In genomic region chr10:23963444-23963843, GRCm38 (mm10) we compare ENCODE assay signal across 23 mouse cellular contexts. TPM values are rescaled to one million over a fixed set of nuclear protein-coding genes. Genes with fewer than 3 reads are reported as not detected.
DNase-seq lines count a peak whose midpoint lies in the region; ATAC-seq and TF ChIP-seq lines count a peak whose summit lies in the region.
"Had no signal": no experiment of that assay in that cellular context is flagged by ENCODE, and none has a peak within 500 bp of the region (broad histone marks: within the 10 kb centered on the region; RNA-seq: fewer than 3 reads in every experiment).

No protein-coding gene starts in this region.

- DNase-seq in cerebellum, postnatal 14 days: peak; percentile 75 to 79
- no peak for DNase-seq in cerebellum, adult 8-10 months
- no peak for DNase-seq in heart, postnatal 36 days
- DNase-seq in limb, embryonic 14.5 days (ENCODE audit: low spot score): peak; percentile 9
- no peak for DNase-seq in limb, embryonic 10.5 days (ENCODE audit: low spot score)
- DNase-seq in heart, postnatal 0 days (ENCODE audit: low spot score): peak; percentile 39
- DNase-seq in right cerebral cortex, adult 2 months (ENCODE audit: low spot score in 2 of 2): no peak
- DNase-seq: adrenal gland, postnatal 25 days; gastrocnemius, postnatal 10 days; right cerebral cortex, adult 18-20 months had no signal

- no peak for TF ChIP-seq CTCF in heart, postnatal 0 days (IDR thresholded peaks at IDR 0.05; ENCODE audit: low read depth)

- H3K27me3 ChIP-seq in heart, embryonic 13.5 days (replicated peaks): no peaks in the 10 kb centered on the region
- H3K27me3 ChIP-seq in limb, embryonic 14.5 days (ENCODE audit: control insufficient read depth, insufficient read depth, low read length): no peaks in the 10 kb centered on the region
- H3K27me3 ChIP-seq in limb, embryonic 10.5 days (ENCODE audit: low read depth, poor library complexity, severe bottlenecking): no peaks in the 10 kb centered on the region
- no peaks in the 10 kb centered on the region for H3K27me3 ChIP-seq in heart, postnatal 0 days (ENCODE audit: control insufficient read depth, insufficient read depth, low read length)
- H3K27me3 ChIP-seq: CH12.LX; embryonic facial prominence, embryonic 15.5 days; liver, embryonic 12.5 days; neural tube, embryonic 15.5 days had no signal

- H3K9ac ChIP-seq in heart, embryonic 13.5 days: no peak overlapping the region
- no peak overlapping the region for H3K9ac ChIP-seq in limb, embryonic 14.5 days (ENCODE audit: low read depth, low read length, severe bottlenecking)
- no peak overlapping the region for H3K9ac ChIP-seq in heart, postnatal 0 days (replicated peaks; ENCODE audit: low read depth, low read length)
- H3K9ac ChIP-seq: embryonic facial prominence, embryonic 15.5 days; liver, embryonic 12.5 days; neural tube, embryonic 15.5 days had no signal

- H3K4me1 ChIP-seq in heart, embryonic 13.5 days: peaks cover 9% of the 10 kb centered on the region; the same call in 1 of the 2 replicates
- no peaks in the 10 kb centered on the region for H3K4me1 ChIP-seq in limb, embryonic 14.5 days (ENCODE audit: control insufficient read depth, insufficient read depth, low read length)
- H3K4me1 ChIP-seq in limb, embryonic 10.5 days: no peaks in the 10 kb centered on the region
- H3K4me1 ChIP-seq in heart, postnatal 0 days (ENCODE audit: control insufficient read depth, insufficient read depth): no peaks in the 10 kb centered on the region
- H3K4me1 ChIP-seq: embryonic facial prominence, embryonic 15.5 days; liver, embryonic 12.5 days; neural tube, embryonic 15.5 days had no signal

- H3K4me2 ChIP-seq in heart, embryonic 13.5 days: no peak overlapping the region
- no peak overlapping the region for H3K4me2 ChIP-seq in limb, embryonic 14.5 days (replicated peaks; ENCODE audit: low read depth, low read length, severe bottlenecking)
- H3K4me2 ChIP-seq in heart, postnatal 0 days (ENCODE audit: low read depth, low read length): no peak overlapping the region
- H3K4me2 ChIP-seq: embryonic facial prominence, embryonic 15.5 days; liver, embryonic 12.5 days; neural tube, embryonic 15.5 days had no signal

- 34% methylated on average over 3 of the region's 3 CpGs for WGBS in heart, embryonic 13.5 days
- WGBS in limb, embryonic 14.5 days: 28% methylated on average over 3 of the region's 3 CpGs
- WGBS in limb, embryonic 10.5 days: 76% methylated on average over 3 of the region's 3 CpGs
- 43% methylated on average over 3 of the region's 3 CpGs for WGBS in heart, postnatal 0 days

- peak overlapping the region; percentile 59; the same call in 1 of the 2 replicates for H3K27ac ChIP-seq in heart, embryonic 13.5 days (replicated peaks)
- no peak overlapping the region for H3K27ac ChIP-seq in limb, embryonic 14.5 days (replicated peaks; ENCODE audit: low read depth, low read length)
- no peak overlapping the region for H3K27ac ChIP-seq in limb, embryonic 10.5 days
- H3K27ac ChIP-seq in heart, postnatal 0 days (ENCODE audit: low read depth): no peak overlapping the region
- H3K27ac ChIP-seq: embryonic facial prominence, embryonic 15.5 days; liver, embryonic 12.5 days; neural tube, embryonic 15.5 days had no signal

- intact Hi-C loops in heart, postnatal 36 days (cut with DNase I): no loop called here

- no peak for TF ChIP-seq POLR2A in limb, embryonic 14.5 days (IDR thresholded peaks at IDR 0.05; ENCODE audit: borderline replicate concordance, extremely low read depth, insufficient read depth, insufficient read length)

- no peaks in the 10 kb centered on the region for H3K36me3 ChIP-seq in heart, embryonic 13.5 days
- H3K36me3 ChIP-seq in limb, embryonic 14.5 days (ENCODE audit: control insufficient read depth, insufficient read depth, low read length): no peaks in the 10 kb centered on the region
- H3K36me3 ChIP-seq in limb, embryonic 10.5 days: no peaks in the 10 kb centered on the region
- H3K36me3 ChIP-seq in heart, postnatal 0 days (replicated peaks; ENCODE audit: control insufficient read depth, insufficient read depth, low read length): no peaks in the 10 kb centered on the region
- H3K36me3 ChIP-seq: embryonic facial prominence, embryonic 15.5 days; liver, embryonic 12.5 days; neural tube, embryonic 15.5 days had no signal

- H3K9me3 ChIP-seq in heart, embryonic 13.5 days: no peaks in the 10 kb centered on the region
- H3K9me3 ChIP-seq in limb, embryonic 14.5 days (ENCODE audit: control insufficient read depth, low read length): no peaks in the 10 kb centered on the region
- no peaks in the 10 kb centered on the region for H3K9me3 ChIP-seq in limb, embryonic 10.5 days (replicated peaks)
- 0 out of 2 replicates have a peak, but pooled peaks cover 3% of the 10 kb centered on the region for H3K9me3 ChIP-seq in heart, postnatal 0 days (replicated peaks; ENCODE audit: control insufficient read depth, low read length)
- H3K9me3 ChIP-seq: embryonic facial prominence, embryonic 15.5 days; liver, embryonic 12.5 days; neural tube, embryonic 15.5 days had no signal

- no peak overlapping the region for H3K4me3 ChIP-seq in heart, embryonic 13.5 days
- H3K4me3 ChIP-seq in limb, embryonic 14.5 days (replicated peaks; ENCODE audit: low read length): no peak overlapping the region
- H3K4me3 ChIP-seq in limb, embryonic 10.5 days: no peak overlapping the region
- H3K4me3 ChIP-seq in heart, postnatal 0 days (ENCODE audit: low read depth, low read length): no peak overlapping the region
- H3K4me3 ChIP-seq: embryonic facial prominence, embryonic 15.5 days; liver, embryonic 12.5 days; neural tube, embryonic 15.5 days had no signal

- TF ChIP-seq EP300 in heart, postnatal 0 days (IDR thresholded peaks at IDR 0.05; ENCODE audit: low read depth): no peak

- no peak for ATAC-seq in heart, embryonic 13.5 days (ENCODE audit: extremely low read depth, insufficient number of reproducible peaks, low FRiP score, low TSS enrichment)
- ATAC-seq in limb, embryonic 14.5 days (ENCODE audit: low FRiP score, low read depth): no peak
- ATAC-seq in heart, postnatal 0 days (ENCODE audit: insufficient read depth, low read depth): no peak
- ATAC-seq: inflammation-experienced regulatory T-cells, adult 6 months; liver, embryonic 12.5 days; lung, postnatal 0 days had no signal

RNA-seq across cellular contexts. Expression of gene Taar4, which starts 3.1 kb away (rescaled TPM):
- polyA plus RNA-seq in heart, embryonic 13.5 days (2015; fragmentation: Nextera tagmentation; extraction: Ambion mirVana): not detected in 2 replicates
- total RNA-seq in heart, postnatal 36 days (2021): not detected
- polyA plus RNA-seq in limb, embryonic 14.5 days (2012; rRNA removed): 0.06 TPM in 1 of 2 replicates, not detected in the other
- not detected in 2 replicates for polyA plus RNA-seq in limb, embryonic 14.5 days (2014; fragmentation: Nextera tagmentation; extraction: Ambion mirVana)
- not detected in 2 replicates for polyA plus RNA-seq in limb, embryonic 10.5 days (2016; fragmentation: Nextera tagmentation; extraction: Ambion mirVana)
- total RNA-seq in heart, postnatal 0 days (2014; rRNA removed; ENCODE audit: low replicate concordance): not detected in 2 replicates
- polyA plus RNA-seq in heart, postnatal 0 days (2015; fragmentation: Nextera tagmentation; extraction: Ambion mirVana): not detected in 2 replicates
- total RNA-seq: adrenal gland, postnatal 25 days; CH12.LX; gastrocnemius, postnatal 10 days; hematopoietic stem cell, adult 5-6 weeks; layer of hippocampus, postnatal 14 days; left cerebral cortex, postnatal 25 days; megakaryocyte-erythroid progenitor cell, adult 5-6 weeks had no signal
- polyA plus RNA-seq: embryonic facial prominence, embryonic 15.5 days; inflammation-experienced regulatory T-cells, adult 6 months; liver, embryonic 12.5 days; lung, postnatal 0 days; neural tube, embryonic 15.5 days; spleen, adult 2 months; stomach, embryonic 16.5 days had no signal

RNA-seq across cellular contexts. Expression of gene Taar5, which starts 7.1 kb away (rescaled TPM):
- not detected in 2 replicates for polyA plus RNA-seq in heart, embryonic 13.5 days (2015; fragmentation: Nextera tagmentation; extraction: Ambion mirVana)
- not detected for total RNA-seq in heart, postnatal 36 days (2021)
- polyA plus RNA-seq in limb, embryonic 14.5 days (2012; rRNA removed): 0.13 and 0.20 TPM in 2 replicates
- not detected in 2 replicates for polyA plus RNA-seq in limb, embryonic 14.5 days (2014; fragmentation: Nextera tagmentation; extraction: Ambion mirVana)
- polyA plus RNA-seq in limb, embryonic 10.5 days (2016; fragmentation: Nextera tagmentation; extraction: Ambion mirVana): not detected in 2 replicates
- not detected in 2 replicates for total RNA-seq in heart, postnatal 0 days (2014; rRNA removed; ENCODE audit: low replicate concordance)
- not detected in 2 replicates for polyA plus RNA-seq in heart, postnatal 0 days (2015; fragmentation: Nextera tagmentation; extraction: Ambion mirVana)
- total RNA-seq: adrenal gland, postnatal 25 days; CH12.LX; gastrocnemius, postnatal 10 days; hematopoietic stem cell, adult 5-6 weeks; layer of hippocampus, postnatal 14 days; left cerebral cortex, postnatal 25 days; megakaryocyte-erythroid progenitor cell, adult 5-6 weeks had no signal
- polyA plus RNA-seq: embryonic facial prominence, embryonic 15.5 days; inflammation-experienced regulatory T-cells, adult 6 months; liver, embryonic 12.5 days; lung, postnatal 0 days; neural tube, embryonic 15.5 days; spleen, adult 2 months; stomach, embryonic 16.5 days had no signal

RNA-seq across cellular contexts. Expression of gene Taar3, which starts 14.1 kb away (rescaled TPM):
- not detected in 2 replicates for polyA plus RNA-seq in heart, embryonic 13.5 days (2015; fragmentation: Nextera tagmentation; extraction: Ambion mirVana)
- not detected for total RNA-seq in heart, postnatal 36 days (2021)
- not detected in 2 replicates for polyA plus RNA-seq in limb, embryonic 14.5 days (2012; rRNA removed)
- not detected in 2 replicates for polyA plus RNA-seq in limb, embryonic 14.5 days (2014; fragmentation: Nextera tagmentation; extraction: Ambion mirVana)
- not detected in 2 replicates for polyA plus RNA-seq in limb, embryonic 10.5 days (2016; fragmentation: Nextera tagmentation; extraction: Ambion mirVana)
- not detected in 2 replicates for total RNA-seq in heart, postnatal 0 days (2014; rRNA removed; ENCODE audit: low replicate concordance)
- not detected in 2 replicates for polyA plus RNA-seq in heart, postnatal 0 days (2015; fragmentation: Nextera tagmentation; extraction: Ambion mirVana)
- total RNA-seq: adrenal gland, postnatal 25 days; CH12.LX; gastrocnemius, postnatal 10 days; hematopoietic stem cell, adult 5-6 weeks; layer of hippocampus, postnatal 14 days; left cerebral cortex, postnatal 25 days; megakaryocyte-erythroid progenitor cell, adult 5-6 weeks had no signal
- polyA plus RNA-seq: embryonic facial prominence, embryonic 15.5 days; inflammation-experienced regulatory T-cells, adult 6 months; liver, embryonic 12.5 days; lung, postnatal 0 days; neural tube, embryonic 15.5 days; spleen, adult 2 months; stomach, embryonic 16.5 days had no signal

RNA-seq across cellular contexts. Expression of gene Taar6, which starts 22.0 kb away (rescaled TPM):
- not detected in 2 replicates for polyA plus RNA-seq in heart, embryonic 13.5 days (2015; fragmentation: Nextera tagmentation; extraction: Ambion mirVana)
- not detected for total RNA-seq in heart, postnatal 36 days (2021)
- polyA plus RNA-seq in limb, embryonic 14.5 days (2012; rRNA removed): not detected in 2 replicates
- polyA plus RNA-seq in limb, embryonic 14.5 days (2014; fragmentation: Nextera tagmentation; extraction: Ambion mirVana): not detected in 2 replicates
- not detected in 2 replicates for polyA plus RNA-seq in limb, embryonic 10.5 days (2016; fragmentation: Nextera tagmentation; extraction: Ambion mirVana)
- total RNA-seq in heart, postnatal 0 days (2014; rRNA removed; ENCODE audit: low replicate concordance): not detected in 2 replicates
- not detected in 2 replicates for polyA plus RNA-seq in heart, postnatal 0 days (2015; fragmentation: Nextera tagmentation; extraction: Ambion mirVana)
- total RNA-seq: adrenal gland, postnatal 25 days; CH12.LX; gastrocnemius, postnatal 10 days; hematopoietic stem cell, adult 5-6 weeks; layer of hippocampus, postnatal 14 days; left cerebral cortex, postnatal 25 days; megakaryocyte-erythroid progenitor cell, adult 5-6 weeks had no signal
- polyA plus RNA-seq: embryonic facial prominence, embryonic 15.5 days; inflammation-experienced regulatory T-cells, adult 6 months; liver, embryonic 12.5 days; lung, postnatal 0 days; neural tube, embryonic 15.5 days; spleen, adult 2 months; stomach, embryonic 16.5 days had no signal

RNA-seq across cellular contexts. Expression of gene Taar2, which starts 25.1 kb away (rescaled TPM):
- not detected in 2 replicates for polyA plus RNA-seq in heart, embryonic 13.5 days (2015; fragmentation: Nextera tagmentation; extraction: Ambion mirVana)
- total RNA-seq in heart, postnatal 36 days (2021): not detected
- not detected in 2 replicates for polyA plus RNA-seq in limb, embryonic 14.5 days (2012; rRNA removed)
- not detected in 2 replicates for polyA plus RNA-seq in limb, embryonic 14.5 days (2014; fragmentation: Nextera tagmentation; extraction: Ambion mirVana)
- polyA plus RNA-seq in limb, embryonic 10.5 days (2016; fragmentation: Nextera tagmentation; extraction: Ambion mirVana): not detected in 2 replicates
- total RNA-seq in heart, postnatal 0 days (2014; rRNA removed; ENCODE audit: low replicate concordance): not detected in 2 replicates
- not detected in 2 replicates for polyA plus RNA-seq in heart, postnatal 0 days (2015; fragmentation: Nextera tagmentation; extraction: Ambion mirVana)
- total RNA-seq: adrenal gland, postnatal 25 days; CH12.LX; gastrocnemius, postnatal 10 days; hematopoietic stem cell, adult 5-6 weeks; layer of hippocampus, postnatal 14 days; left cerebral cortex, postnatal 25 days; megakaryocyte-erythroid progenitor cell, adult 5-6 weeks had no signal
- polyA plus RNA-seq: inflammation-experienced regulatory T-cells, adult 6 months; liver, embryonic 12.5 days; neural tube, embryonic 15.5 days; spleen, adult 2 months had no signal

Comparison
In these comparisons a context has a peak if more than half of its experiments do, and no peak if none do; other contexts are left out.
1. DNase-seq: peak in cerebellum, postnatal 14 days (2 of 2), limb, embryonic 14.5 days (single experiment) and heart, postnatal 0 days (single experiment); none in cerebellum, adult 8-10 months (single experiment), heart, postnatal 36 days (0 of 2), limb, embryonic 10.5 days (single experiment) and right cerebral cortex, adult 2 months (0 of 2).